Mouse (Mus musculus): Measurements from ENCODE around the gene Rinl. TPM values are rescaled to one million over a fixed set of nuclear protein-coding genes. Genes with fewer than 3 reads are reported as not detected.

The Rinl gene
- total RNA-seq, 2 experiments from 2014 or later, result 2.6 to 3.0 TPM

DNA sequence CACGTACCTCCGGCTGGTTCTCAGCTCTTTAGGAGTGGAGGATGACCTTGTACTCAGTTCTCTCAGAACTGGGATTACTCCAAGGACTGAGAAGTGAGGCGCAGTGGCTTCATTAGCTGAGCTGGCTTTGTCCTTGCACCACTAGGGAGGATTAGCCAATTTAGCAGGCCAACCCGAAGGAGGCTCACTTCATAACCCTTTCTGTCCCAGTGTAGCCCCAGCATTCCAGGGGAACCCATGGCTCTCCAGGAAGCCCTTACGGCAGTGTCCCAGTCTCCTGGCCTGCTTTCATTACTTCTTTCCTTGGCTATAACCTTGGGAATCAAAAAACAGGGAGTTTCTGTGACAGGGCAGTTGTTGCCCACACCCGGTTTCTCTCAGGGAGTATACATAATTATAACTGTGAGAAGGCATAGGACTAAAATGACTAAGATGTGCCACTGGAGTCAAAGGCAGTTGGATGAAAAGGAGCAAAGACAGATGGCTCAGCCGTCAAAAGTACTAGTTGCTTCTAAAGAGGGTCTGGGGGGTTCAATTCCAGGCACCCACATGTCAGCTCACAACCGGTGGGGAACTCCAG lies 19.0 kb downstream of the Rinl start:
- DNase-seq (ENCODE audit: extremely low spot score in 1 of 2, low spot score in 1 of 2), result no peak

DNA sequence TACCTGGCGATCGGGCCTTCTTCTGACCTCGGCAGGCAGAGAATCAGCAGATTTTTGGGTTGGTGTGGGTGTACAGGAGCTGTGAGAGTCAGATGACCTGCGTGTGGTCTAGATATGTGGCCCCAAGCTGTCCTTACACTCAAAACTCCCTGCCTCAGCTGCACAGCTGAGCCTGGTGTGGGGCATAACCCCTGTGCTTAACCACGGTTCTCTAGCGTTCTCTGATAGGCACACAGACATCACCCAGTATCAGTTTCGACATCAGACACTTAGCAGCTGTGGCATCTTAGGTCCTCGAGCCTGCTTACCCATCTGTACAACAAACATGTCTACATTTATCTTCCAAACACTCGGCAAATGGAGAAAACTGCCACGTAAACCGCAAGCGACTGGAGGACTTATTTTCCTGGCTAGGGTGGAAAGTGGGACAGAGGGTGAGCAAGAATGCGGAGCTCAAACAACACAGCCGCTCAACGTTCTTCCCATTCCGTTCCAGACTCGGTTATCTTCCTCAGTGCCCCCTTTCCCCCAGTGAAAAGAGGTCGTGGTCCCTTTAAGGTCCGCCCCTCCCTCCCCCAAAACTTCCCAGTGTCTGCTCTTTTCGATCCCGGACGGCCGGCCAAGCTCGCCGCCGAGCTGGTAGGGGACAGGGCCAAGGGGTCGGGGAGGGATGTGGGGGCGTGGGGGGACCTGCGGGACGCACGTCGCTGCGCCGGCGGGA lies 19.6 kb downstream of the Rinl start, which contains the start of gene Hnrnpl:
TSS of gene Hnrnpl (plus strand) at position 321 of the 721 bp plus-strand sequence.
- DNase-seq (ENCODE audit: extremely low spot score in 1 of 2, low spot score in 1 of 2), result no peak

DNA sequence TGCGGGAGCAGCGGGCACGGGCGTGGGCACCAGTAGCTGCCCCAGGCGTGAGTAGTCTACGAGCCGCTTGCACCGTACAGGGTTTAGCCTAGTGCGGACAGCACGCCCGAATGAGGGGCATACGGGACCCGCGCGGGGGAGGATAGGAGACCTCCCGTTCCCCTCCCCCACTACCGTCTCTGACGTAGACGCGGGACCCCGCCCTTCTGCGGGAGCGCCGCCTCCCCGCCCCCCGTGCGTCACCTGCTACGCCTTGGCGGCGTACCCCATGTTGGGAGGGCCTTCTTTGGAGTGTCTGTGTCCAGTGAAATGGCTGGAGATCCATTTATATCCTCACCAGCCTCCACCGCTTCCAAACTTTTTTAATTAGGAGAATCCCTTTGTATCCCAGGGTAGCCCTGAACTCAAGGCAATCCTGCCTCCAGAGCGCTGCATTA lies 20.2 kb downstream of the Rinl start:
- DNase-seq (ENCODE audit: extremely low spot score in 1 of 2, low spot score in 1 of 2), result peak; percentile 95 to 96

DNA sequence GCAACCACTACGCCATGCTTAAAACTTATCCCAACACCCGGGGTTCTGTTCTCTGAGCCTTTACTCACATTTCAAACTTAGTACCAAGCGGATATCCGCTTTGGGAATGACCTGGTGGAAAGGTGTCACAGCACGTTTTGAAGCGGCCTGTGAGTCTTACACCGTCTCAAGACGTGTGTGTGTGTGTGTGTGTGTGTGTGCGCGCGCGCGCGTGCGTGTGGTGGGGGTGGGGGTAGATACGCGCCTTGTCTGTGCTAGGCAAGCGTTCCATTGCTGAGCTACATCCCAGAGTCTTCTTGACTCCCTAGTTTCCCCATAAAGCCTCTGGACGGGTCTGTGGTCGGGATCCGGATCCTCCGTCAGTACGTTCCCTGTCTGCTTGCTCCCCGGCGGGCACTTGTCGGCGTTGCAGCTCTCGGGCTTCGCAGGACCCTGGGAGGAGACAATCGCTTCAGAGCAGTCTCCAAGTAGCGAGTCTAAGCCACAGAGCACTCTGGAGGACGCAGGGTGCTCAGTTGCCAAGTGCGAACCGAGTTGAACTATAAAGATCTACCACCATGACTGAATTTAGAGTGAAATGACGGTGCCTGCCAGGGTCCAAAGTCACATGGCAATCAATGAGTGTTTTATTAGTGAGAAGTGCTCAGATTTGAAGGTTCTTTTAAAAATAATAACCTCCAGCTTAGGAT lies 20.8 kb downstream of the Rinl start:
- DNase-seq (ENCODE audit: extremely low spot score in 1 of 2, low spot score in 1 of 2), result peak; percentile 47 to 61

DNA sequence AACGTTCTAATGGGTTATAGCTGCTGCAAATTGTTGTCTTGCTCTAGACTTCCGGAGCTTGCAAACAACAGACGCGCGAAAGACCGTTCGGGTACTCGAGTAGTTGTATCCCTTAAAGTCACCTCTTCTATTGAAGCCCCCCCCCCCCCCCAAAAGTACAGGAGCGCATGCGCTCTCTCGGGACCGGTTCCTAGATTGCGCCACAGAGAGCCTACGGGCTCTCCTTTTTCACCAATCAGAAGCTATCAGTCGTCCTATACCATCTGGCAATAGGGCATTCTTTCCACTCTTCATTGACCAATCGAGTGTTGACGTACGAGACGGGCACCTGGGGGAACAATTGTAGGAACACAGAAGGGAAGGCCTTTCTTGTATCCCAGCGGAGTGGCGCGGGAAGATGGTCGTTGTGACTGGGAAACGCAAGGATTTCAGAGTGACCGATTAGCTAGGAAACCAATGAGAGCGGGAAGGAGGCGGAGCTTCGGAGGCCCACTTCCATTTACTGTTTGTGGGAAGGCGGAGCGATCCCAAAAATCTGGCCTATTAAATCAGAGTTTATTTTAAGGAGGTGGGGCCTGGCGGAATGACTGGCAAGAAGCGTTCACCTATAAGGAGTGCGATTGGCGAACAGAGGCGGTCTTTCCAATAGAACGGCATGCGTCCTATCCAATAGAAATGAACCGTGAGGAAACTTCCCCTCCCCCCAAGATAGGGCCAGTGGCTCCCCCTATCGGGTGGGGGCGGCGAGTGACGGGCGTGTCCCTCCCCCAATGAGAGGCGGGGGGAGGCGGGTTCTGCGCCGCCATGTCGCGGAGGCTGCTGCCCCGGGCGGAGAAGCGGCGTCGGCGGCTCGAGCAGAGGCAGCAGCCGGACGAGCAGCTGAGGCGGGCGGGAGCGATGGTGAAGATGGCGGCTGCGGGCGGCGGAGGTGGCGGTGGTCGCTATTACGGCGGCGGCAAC lies 21.6 kb downstream of the Rinl start:
- peak; percentile 96 to 98 for DNase-seq (ENCODE audit: extremely low spot score in 1 of 2, low spot score in 1 of 2)

DNA sequence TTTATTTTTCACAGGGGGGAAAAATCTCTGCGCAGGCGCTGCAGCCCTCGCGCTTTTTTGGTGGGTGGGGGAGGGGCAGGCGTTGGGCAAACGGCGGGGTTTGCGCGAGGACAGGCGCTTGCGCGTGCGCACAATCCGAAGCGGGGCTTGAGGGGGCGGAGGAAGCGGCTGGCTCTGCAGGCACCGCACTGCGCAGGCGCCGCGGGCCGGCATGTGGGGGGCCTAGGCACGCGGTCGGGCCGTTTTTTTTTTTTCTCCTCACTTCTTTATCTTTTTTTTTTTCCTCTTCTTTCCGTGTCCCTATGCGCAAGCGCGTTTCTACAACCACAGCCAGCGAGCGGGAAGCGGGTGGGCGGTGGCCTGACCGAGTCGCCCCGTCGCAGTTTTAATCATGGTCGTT lies 22.5 kb downstream of the Rinl start:
- DNase-seq (ENCODE audit: extremely low spot score in 1 of 2, low spot score in 1 of 2), result peak; percentile 87 to 95

DNA sequence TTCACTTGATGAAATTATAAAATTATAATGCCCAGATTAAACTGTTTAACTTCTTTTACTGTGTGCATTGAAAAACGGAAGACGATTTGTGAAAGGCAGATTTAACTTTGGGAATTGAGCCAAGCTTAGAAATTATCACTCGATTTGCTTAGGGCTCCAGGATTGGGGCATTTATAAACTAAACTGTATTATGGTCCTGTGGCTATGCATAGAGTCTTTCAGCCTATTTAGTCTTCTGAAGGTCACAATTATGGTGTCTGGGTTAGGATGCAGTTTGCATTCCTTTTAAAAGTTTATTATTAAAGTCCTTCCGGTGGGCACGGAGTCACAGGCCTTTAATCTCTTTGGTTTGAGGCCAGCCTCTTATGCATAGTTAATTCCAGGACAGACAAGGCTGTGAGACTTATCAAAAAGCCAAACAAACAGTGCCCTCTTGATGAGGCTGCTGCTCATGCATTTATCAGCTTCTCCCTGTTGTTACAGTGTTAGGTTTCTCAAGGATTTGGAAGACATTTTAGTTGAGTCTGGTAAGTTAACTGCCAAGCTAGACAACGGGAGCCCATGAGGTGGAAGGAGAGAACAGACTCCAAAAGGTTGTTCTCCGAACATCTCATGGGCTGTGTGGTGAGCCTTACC lies 23.0 kb downstream of the Rinl start:
- DNase-seq (ENCODE audit: extremely low spot score in 1 of 2, low spot score in 1 of 2), result no peak

DNA sequence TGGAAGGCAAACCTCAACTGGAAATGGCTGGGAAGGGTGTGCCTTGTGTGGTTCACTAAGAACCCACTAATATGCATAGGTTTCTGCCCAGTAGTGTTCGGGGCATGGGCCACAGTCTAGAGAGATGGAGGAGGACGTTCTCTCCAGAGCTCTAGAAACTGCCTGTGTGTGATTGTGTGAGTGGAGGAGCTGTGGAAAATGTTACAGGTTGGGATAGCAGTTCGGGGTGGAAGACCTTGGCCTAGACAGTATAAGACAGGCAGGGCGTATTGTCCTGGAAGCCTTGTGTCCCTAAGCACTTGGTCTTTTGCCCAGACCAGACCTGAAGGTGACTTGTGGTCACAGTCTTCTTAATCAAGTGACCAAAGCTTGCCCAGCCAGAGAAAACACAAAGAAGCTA lies 23.7 kb downstream of the Rinl start:
- DNase-seq (ENCODE audit: extremely low spot score in 1 of 2, low spot score in 1 of 2), result no peak

DNA sequence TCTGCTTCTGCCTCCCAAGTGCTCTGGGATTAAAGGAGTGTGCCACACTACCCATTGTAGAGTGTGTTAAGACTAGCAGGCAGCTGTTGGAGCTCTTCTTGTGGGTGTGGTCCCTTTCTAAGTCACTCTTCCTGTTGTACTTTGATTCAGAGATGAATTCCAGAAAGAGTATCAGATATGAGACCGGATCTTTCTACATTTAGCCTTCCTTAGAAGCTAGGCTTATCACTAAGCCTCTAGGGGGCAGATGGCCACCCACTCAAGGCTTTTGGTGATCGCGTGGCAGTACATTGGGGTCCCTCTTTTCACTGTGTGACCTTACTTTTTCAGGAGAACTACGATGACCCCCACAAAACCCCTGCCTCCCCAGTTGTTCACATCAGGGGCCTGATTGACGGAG lies 24.2 kb downstream of the Rinl start:
- no peak for DNase-seq (ENCODE audit: extremely low spot score in 1 of 2, low spot score in 1 of 2)

DNA sequence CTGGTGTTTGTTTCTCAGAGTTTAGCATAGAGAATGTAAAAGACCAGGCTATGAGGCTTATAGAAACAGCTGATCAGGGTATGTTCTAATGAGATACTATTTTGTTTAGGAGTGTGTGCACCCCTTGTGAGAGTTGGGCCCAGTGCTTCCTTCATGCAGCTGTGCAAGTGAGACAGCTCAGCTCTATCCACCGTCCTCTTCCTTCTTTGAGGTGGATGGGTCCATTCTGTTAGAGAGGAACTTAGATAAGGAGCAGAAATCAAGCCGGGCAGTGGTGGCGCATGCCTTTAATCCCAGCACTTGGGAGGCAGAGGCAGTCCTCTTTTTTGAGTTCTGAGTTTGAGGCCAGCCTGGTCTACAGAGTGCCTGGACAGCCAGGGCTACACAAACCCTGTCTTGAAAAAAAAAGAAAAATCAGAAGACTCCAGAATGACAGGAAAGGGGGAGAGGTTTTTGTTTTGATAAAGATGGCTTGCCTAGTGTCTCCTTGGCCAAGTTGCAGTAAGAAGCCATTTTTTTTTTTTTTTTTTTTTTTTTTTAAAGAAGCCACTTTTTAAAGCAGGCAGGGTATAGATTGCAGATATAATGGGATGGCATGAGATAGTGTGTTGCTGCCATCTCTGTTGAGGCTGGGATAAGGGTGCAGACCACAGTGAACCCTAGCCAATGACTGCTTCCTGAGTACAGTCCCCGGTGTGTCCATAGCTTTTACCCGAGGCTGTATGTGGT lies 25.7 kb downstream of the Rinl start:
- no peak for DNase-seq (ENCODE audit: extremely low spot score in 1 of 2, low spot score in 1 of 2)

DNA sequence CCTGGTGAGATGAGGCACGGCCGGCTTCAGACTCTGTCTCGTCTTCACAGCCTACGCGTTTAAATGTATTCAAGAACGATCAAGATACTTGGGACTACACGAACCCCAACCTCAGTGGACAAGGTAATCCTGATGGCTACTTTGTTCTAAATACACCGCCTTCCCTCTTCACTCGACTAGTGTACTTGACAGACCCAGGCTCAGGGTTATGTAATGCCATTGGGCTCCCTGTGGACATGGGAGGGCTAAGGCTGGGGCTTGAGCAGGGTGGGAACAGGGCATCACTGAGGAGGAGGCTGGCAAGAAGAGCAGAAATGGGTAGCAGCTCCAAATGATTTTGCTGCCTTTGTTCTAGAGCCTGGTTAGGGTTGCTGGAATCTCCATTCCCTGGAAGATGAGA lies 26.5 kb downstream of the Rinl start:
- no peak for DNase-seq (ENCODE audit: extremely low spot score in 1 of 2, low spot score in 1 of 2)

DNA sequence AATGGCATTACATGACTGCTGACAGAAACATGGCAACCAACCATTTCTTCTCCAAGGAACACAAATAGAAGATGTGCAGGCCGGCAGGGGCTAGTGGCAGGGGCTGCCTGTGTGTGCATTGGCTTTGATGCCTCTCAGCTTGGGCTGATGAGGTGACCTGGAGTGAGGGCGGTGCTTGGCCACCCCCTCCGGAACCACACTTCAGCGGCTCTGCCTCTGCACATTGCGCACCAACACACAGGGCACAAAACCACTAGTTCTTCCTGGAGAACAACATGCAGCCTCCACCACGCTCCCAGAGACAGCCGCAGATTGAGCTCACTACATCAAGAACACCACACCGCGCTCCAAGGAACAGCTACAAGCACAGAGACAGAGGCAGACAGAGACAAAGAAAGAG lies 27.4 kb downstream of the Rinl start:
- no peak for DNase-seq (ENCODE audit: extremely low spot score in 1 of 2, low spot score in 1 of 2)

DNA sequence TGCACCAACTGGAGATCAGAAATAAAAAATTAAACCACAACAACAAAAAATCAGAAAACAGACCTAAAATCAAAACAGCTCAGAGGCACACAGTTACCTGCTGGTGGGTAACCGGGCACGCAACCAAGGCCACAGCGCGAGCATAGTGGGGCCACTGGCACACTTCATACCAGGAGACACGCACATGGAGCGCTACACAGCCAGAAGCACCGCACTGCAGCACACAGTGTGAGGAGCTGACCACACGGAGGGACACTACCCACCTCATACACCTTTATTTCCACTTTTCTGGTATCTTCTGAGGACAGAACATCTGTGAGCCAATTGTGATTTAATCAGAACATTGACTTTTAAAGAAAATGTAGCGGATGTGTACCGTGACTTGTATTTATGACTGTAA lies 28.2 kb downstream of the Rinl start:
- no peak for DNase-seq (ENCODE audit: extremely low spot score in 1 of 2, low spot score in 1 of 2)

DNA sequence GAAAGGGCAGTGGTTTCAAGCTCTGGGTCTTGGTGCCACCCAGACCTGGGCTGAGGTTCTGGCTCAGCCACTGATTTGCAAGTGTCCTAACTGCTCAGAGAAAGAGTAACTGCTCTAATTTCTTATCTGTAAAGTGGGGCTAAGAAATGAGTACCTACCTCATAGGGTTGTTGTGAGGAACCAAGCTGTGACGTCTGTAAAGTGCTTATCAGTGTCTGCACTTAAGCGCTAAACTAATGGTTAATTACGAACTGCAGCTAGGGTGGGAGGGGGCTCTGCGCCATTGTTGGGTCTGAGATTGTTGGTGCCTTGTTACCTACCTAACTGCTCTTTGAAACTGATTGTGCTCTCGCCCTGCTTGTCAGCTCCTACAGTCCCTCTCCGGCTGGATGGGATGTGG lies 28.8 kb downstream of the Rinl start:
- DNase-seq (ENCODE audit: extremely low spot score in 1 of 2, low spot score in 1 of 2), result no peak

DNA sequence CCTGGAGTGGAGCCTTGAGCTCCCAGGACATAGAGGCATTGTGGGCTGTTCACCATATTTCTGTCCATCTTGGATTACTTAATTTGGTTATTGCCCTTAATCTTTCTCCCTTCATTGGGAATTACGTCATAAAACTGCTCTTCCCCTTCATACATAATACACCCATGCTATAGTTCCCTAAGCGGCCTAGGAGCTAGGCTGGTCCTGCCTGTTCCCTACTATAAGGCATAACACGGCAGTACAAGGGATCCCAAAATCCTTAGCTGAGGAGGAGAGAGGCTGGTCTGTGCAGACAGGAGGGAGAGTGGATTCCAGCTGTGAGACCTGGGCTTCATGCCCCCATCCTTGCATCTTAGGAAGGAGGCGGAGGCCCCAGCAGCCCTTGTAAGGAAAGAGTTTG lies 29.2 kb downstream of the Rinl start:
- no peak for DNase-seq (ENCODE audit: extremely low spot score in 1 of 2, low spot score in 1 of 2)

DNA sequence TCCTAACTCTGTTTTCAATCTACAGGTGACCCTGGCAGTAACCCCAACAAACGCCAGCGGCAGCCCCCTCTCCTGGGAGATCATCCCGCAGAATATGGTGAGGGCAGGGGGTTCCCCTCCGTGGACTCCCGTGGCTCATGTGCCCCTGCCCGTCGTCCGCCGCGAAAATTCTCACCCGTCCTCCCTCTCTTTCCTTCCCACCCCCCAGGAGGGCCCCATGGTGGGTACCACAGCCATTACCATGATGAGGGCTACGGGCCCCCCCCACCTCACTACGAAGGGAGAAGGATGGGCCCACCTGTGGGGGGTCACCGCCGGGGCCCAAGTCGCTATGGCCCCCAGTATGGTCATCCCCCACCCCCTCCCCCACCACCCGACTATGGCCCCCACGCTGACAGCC lies 29.7 kb downstream of the Rinl start:
- DNase-seq (ENCODE audit: extremely low spot score in 1 of 2, low spot score in 1 of 2), result no peak

DNA sequence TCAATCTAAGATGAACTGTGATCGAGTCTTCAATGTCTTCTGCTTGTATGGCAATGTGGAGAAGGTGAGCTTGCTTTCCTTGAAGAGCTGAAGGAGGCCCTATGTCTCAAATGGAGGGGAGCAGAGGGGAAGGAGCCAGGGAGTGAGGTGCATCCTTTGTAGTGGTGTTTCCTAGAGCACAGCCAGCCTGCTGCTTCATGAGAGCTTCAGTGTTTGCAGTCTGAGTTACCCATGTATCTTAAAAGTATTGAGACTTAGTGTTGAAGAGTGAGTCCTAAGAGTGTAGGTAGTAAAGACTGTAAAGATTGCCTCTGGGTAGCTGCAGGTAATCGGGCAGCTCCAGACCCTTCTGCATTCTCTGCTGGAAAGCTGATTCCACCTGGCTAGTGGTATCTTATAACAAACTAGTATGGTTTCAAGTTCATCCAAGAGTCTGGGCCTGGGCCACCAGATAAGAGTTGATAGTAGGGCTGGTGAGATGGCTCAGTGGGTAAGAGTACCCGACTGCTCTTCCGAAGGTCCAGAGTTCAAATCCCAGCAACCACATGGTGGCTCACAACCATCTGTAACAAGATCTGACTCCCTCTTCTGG lies 30.2 kb downstream of the Rinl start:
- DNase-seq (ENCODE audit: extremely low spot score in 1 of 2, low spot score in 1 of 2), result no peak

DNA sequence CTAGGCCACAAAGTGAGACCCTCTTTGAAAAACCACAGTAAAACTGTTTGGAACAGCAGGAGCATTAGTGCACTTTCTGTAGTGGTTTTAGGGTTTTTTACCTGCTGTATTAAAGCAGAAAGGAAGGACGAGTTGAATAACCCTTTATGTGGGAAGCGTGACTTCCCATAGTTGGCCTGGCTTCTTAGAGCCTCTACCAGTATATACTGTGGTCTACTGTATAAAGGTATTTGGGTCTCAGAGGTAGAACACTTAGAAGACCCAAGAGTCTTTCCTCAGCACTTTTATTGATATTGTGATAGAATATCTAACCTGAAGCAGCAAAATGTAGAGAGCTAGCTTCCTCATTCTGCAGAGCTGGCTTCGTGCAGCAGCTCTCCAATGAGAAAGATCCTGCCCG lies 30.8 kb downstream of the Rinl start:
- DNase-seq (ENCODE audit: extremely low spot score in 1 of 2, low spot score in 1 of 2), result no peak
